ENCODE assay signal across 24 mouse cellular contexts in genomic region chr10:8203681-8204080, GRCm38 (mm10).
"Had no signal": no experiment of that assay in that cellular context is flagged by ENCODE, and none has a peak within 500 bp of the region (broad histone marks: within the 10 kb centered on the region; RNA-seq: fewer than 3 reads in every experiment).

No protein-coding gene starts in this region.

- H3K4me3 ChIP-seq: heart, embryonic 12.5 days; hindbrain, embryonic 13.5 days; hindbrain, embryonic 15.5 days; kidney, embryonic 15.5 days; limb, embryonic 13.5 days; limb, embryonic 15.5 days; liver, embryonic 12.5 days had no signal

- H3K9me3 ChIP-seq: heart, embryonic 12.5 days; hindbrain, embryonic 13.5 days; hindbrain, embryonic 15.5 days; kidney, embryonic 15.5 days; limb, embryonic 13.5 days; limb, embryonic 15.5 days; liver, embryonic 12.5 days had no signal

- DNase-seq: gastrocnemius, postnatal 14 days; gastrocnemius, postnatal 36 days; heart, adult 18-20 months; heart, postnatal 10 days; heart, postnatal 36 days; kidney, adult 11 months; kidney, adult 2 months; kidney, adult 9 months; kidney, postnatal 14 days; kidney, postnatal 36 days; layer of hippocampus, adult 9-11 months; layer of hippocampus, postnatal 36 days; left cerebral cortex, postnatal 4 days had no signal

- H3K9ac ChIP-seq: heart, embryonic 12.5 days; hindbrain, embryonic 13.5 days; hindbrain, embryonic 15.5 days; kidney, embryonic 15.5 days; limb, embryonic 13.5 days; limb, embryonic 15.5 days; liver, embryonic 12.5 days; liver, embryonic 14.5 days had no signal

- H3K27me3 ChIP-seq: heart, embryonic 12.5 days; hindbrain, embryonic 13.5 days; hindbrain, embryonic 15.5 days; kidney, embryonic 15.5 days; limb, embryonic 13.5 days; limb, embryonic 15.5 days; liver, embryonic 12.5 days had no signal

- H3K27ac ChIP-seq: hindbrain, embryonic 13.5 days; hindbrain, embryonic 15.5 days; hindbrain, postnatal 0 days; kidney, embryonic 15.5 days; kidney, postnatal 0 days; limb, embryonic 13.5 days; limb, embryonic 15.5 days; liver, embryonic 12.5 days; liver, embryonic 14.5 days had no signal

- H3K4me1 ChIP-seq: heart, embryonic 12.5 days; hindbrain, embryonic 13.5 days; kidney, embryonic 15.5 days; limb, embryonic 13.5 days; limb, embryonic 15.5 days; liver, embryonic 12.5 days had no signal

- ATAC-seq: hindbrain, postnatal 0 days; intestine, embryonic 16.5 days; liver, embryonic 12.5 days had no signal

- H3K36me3 ChIP-seq: heart, embryonic 12.5 days; hindbrain, embryonic 13.5 days; hindbrain, embryonic 15.5 days; kidney, embryonic 15.5 days; liver, embryonic 12.5 days had no signal

- H3K4me2 ChIP-seq: heart, embryonic 12.5 days; hindbrain, embryonic 13.5 days; hindbrain, embryonic 15.5 days; kidney, embryonic 15.5 days; limb, embryonic 13.5 days; limb, embryonic 15.5 days; liver, embryonic 12.5 days had no signal
